Mouse (Mus musculus): ENCODE data around the gene Rbm19.

GRCm38 (mm10) chr5:120183790-120184189, 67.5 kb downstream of the Rbm19 start:
- TF ChIP-seq GATA1 (IDR thresholded peaks at IDR 0.05; ENCODE audit: borderline replicate concordance, low read length) = no peak
- TF ChIP-seq FLI1 (IDR thresholded peaks at IDR 0.05; ENCODE audit: low read length) = no peak

All from megakaryocyte, embryonic 14.5 days (primary cell).